Mouse (Mus musculus): ENCODE results near the gene Rraga.
"Not testable (repeated sequence)": the region's sequence is repeated elsewhere in the genome, so short reads cannot be mapped to it uniquely, and the experiment has no call there.

Gene Rraga

GRCm38 (mm10) chr4:86591304-86591703, 15.8 kb downstream of the Rraga start:
- DNase-seq (ENCODE audit: low spot score): no peak

GRCm38 (mm10) chr4:86611524-86612288, 36.2 kb downstream of the Rraga start, which contains the start of gene Haus6:
Gene Haus6 (minus strand): TSS chr4:86612055.
- DNase-seq (ENCODE audit: low spot score): peak; percentile 87

- DNase-seq (ENCODE audit: low spot score): no peak
Measured at GRCm38 (mm10) chr4:86612289-86612620, 36.8 kb downstream of the Rraga start.

- DNase-seq (ENCODE audit: low spot score): no peak
Measured at GRCm38 (mm10) chr4:86620506-86620905, 45.0 kb downstream of the Rraga start.

- no peak for DNase-seq (ENCODE audit: low spot score)
Measured at GRCm38 (mm10) chr4:86622116-86622515, 46.6 kb downstream of the Rraga start.

GRCm38 (mm10) chr4:86622532-86622931, 47.1 kb downstream of the Rraga start:
- DNase-seq (ENCODE audit: low spot score): not testable (repeated sequence)

GRCm38 (mm10) chr4:86625463-86625862, 50.0 kb downstream of the Rraga start:
- DNase-seq (ENCODE audit: low spot score): no peak

- not testable (repeated sequence) for DNase-seq (ENCODE audit: low spot score)
Measured at GRCm38 (mm10) chr4:86626496-86626895, 51.0 kb downstream of the Rraga start.

All from ovary, postnatal 36 days (tissue).